Mouse (Mus musculus) right cerebral cortex, postnatal 36 days (tissue): ENCODE results near the gene Emg1.
A peak's percentile ranks its signal among the peaks of the same experiment; 100 is the strongest.
"Not testable (repeated sequence)": the region's sequence is repeated elsewhere in the genome, so short reads cannot be mapped to it uniquely, and the experiment has no call there.

Experiments
- DNase-seq, 2 experiments: peaks; one replicate each; pipeline ENCODE4 v3.0.0; 2022; ENCODE audit warnings: low spot score in 2 of 2, mixed read lengths in 1 of 2

Gene Emg1

GRCm38 (mm10) chr6:124682291-124682690, 29.7 kb downstream of the Emg1 start:
- DNase-seq = not testable (repeated sequence)

GRCm38 (mm10) chr6:124679486-124679885, 32.5 kb downstream of the Emg1 start:
- no peak for DNase-seq

GRCm38 (mm10) chr6:124678769-124679168, 33.2 kb downstream of the Emg1 start:
- no peak for DNase-seq

- no peak for DNase-seq
Measured at GRCm38 (mm10) chr6:124676171-124676570, 35.8 kb downstream of the Emg1 start.

GRCm38 (mm10) chr6:124674591-124674990, 37.4 kb downstream of the Emg1 start:
- no peak for DNase-seq

GRCm38 (mm10) chr6:124673619-124674018, 38.4 kb downstream of the Emg1 start:
- peak; percentile 41 to 56 for DNase-seq

GRCm38 (mm10) chr6:124672100-124672499, 39.9 kb downstream of the Emg1 start:
- DNase-seq = no peak

GRCm38 (mm10) chr6:124670281-124670900, 41.6 kb downstream of the Emg1 start:
- DNase-seq = no peak

GRCm38 (mm10) chr6:124669234-124669859, 42.6 kb downstream of the Emg1 start:
- no peak for DNase-seq

GRCm38 (mm10) chr6:124665011-124665410, 47.0 kb downstream of the Emg1 start:
- no peak for DNase-seq

GRCm38 (mm10) chr6:124664256-124664655, 47.7 kb downstream of the Emg1 start:
- DNase-seq = no peak

GRCm38 (mm10) chr6:124663424-124663795, 48.6 kb downstream of the Emg1 start:
- no peak for DNase-seq

GRCm38 (mm10) chr6:124662477-124663423, 49.2 kb downstream of the Emg1 start, which contains the start of gene Lpcat3:
Lpcat3 (plus strand) TSS chr6:124663027.
- peak; percentile 95 to 96 for DNase-seq

GRCm38 (mm10) chr6:124661995-124662394, 50.0 kb downstream of the Emg1 start:
- no peak for DNase-seq

GRCm38 (mm10) chr6:124661156-124661806, 50.7 kb downstream of the Emg1 start:
- DNase-seq = no peak

GRCm38 (mm10) chr6:124658067-124658466, 53.9 kb downstream of the Emg1 start:
- DNase-seq = no peak

- DNase-seq = no peak
Measured at GRCm38 (mm10) chr6:124655893-124656292, 56.1 kb downstream of the Emg1 start.
